Mouse (Mus musculus) C2C12 (cell line): ENCODE data around the gene Ryr3.

Experiments used
- CEBPB ChIP-seq: IDR thresholded peaks from one replicate; pipeline ENCODE4 v1.6.1; 2011; ENCODE audit warnings: low read depth, mild to moderate bottlenecking, control low read depth, moderate library complexity
- CTCF ChIP-seq: IDR thresholded peaks from one replicate; pipeline ENCODE4 v1.5.1; 2011; ENCODE audit not compliant: control insufficient read depth, insufficient read depth, insufficient read length
- MAX ChIP-seq: IDR thresholded peaks from one replicate; pipeline ENCODE4 v1.6.1; 2011; ENCODE audit warnings: mild to moderate bottlenecking, control low read depth
- MYOD1 ChIP-seq: IDR thresholded peaks from one replicate; pipeline ENCODE4 v1.6.1; 2011; ENCODE audit warnings: low read depth; ENCODE audit not compliant: control insufficient read depth, insufficient read length
- MYOG ChIP-seq: IDR thresholded peaks from one replicate; pipeline ENCODE4 v1.6.1; 2011; ENCODE audit not compliant: control insufficient read depth, insufficient read length; ENCODE audit errors: extremely low read depth
- USF1 ChIP-seq: IDR thresholded peaks from one replicate; pipeline ENCODE4 v1.6.1; 2011; ENCODE audit warnings: low read depth, mild to moderate bottlenecking, control low read depth, moderate library complexity

DNA sequence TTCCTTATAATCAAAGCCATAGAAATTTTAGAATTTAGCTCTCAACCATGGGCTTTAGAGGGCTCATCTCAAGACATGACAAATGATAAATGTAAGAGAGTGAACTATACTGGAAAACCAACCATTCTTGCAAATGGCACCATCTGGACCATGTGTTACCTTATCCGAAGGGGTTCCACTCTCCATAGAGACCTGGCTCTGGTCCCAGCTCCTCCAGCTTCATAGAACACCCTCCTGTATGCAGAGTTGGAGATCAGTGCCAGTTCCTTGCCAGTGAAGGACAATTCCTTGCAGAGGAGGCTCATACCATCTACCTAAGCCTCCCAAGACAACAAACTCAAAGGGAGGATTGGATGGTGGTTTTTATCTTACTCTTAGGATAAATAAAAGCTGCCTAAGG lies 268.0 kb downstream of the Ryr3 start:
- TF ChIP-seq CTCF (no peak), USF1 (no peak), MYOD1 (no peak), MYOG (no peak), CEBPB (no peak), MAX (no peak)
